Mouse (Mus musculus): ENCODE results near the gene Idnk. TPM values are rescaled to one million over a fixed set of nuclear protein-coding genes. Genes with fewer than 3 reads are reported as not detected.
"Not testable (repeated sequence)": the region's sequence is repeated elsewhere in the genome, so short reads cannot be mapped to it uniquely, and the experiment has no call there.

The Idnk gene
- polyA plus RNA-seq, 1 experiment from 2014 or later, result 26.0 TPM

- ATAC-seq (ENCODE audit: extremely low read depth, insufficient number of reproducible peaks, low FRiP score, low TSS enrichment), result no peak
- no peak overlapping the region for H3K4me2 ChIP-seq
- peaks cover 15% of the 10 kb centered on the region for H3K36me3 ChIP-seq
- no peak overlapping the region for H3K27ac ChIP-seq (replicated peaks)
- no peak overlapping the region for H3K9ac ChIP-seq
- no peaks in the 10 kb centered on the region for H3K27me3 ChIP-seq (replicated peaks)
- WGBS, result 86% methylated on average over 3 of the region's 3 CpGs
- H3K4me1 ChIP-seq, result peaks cover 36% of the 10 kb centered on the region
- H3K9me3 ChIP-seq, result no peaks in the 10 kb centered on the region
- no peak overlapping the region for H3K4me3 ChIP-seq
These were observed 33.2 kb upstream of the Idnk start for GRCm38 (mm10) chr13:58124278-58124677.

DNA sequence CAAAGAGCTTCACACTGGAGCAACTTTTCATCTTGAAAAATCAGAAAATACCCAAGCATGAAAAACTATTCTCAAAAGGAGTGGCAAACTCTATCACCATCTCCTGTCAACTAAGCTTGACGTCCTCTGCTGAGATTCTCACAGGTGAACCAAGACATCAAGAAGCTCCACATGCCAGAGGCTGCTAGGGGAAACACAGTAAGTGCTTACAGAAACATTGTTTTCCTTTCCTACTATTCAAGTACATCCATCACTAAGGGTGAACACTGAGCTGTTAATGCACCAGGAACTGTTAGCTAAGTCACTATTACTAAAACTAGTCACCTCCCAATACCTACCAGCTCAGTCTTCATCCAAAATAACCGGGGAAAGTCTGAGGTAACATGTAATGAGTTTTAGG, 32.5 kb upstream of the Idnk start:
- Histone ChIP-seq H3K36me3 (peaks cover 15% of the 10 kb centered on the region), H3K4me2 (peak overlapping the region; percentile 88), H3K4me1 (peaks cover 43% of the 10 kb centered on the region), H3K27ac (replicated peaks) (no peak overlapping the region), H3K4me3 (no peak overlapping the region), H3K9ac (no peak overlapping the region), H3K9me3 (no peaks in the 10 kb centered on the region), H3K27me3 (replicated peaks) (no peaks in the 10 kb centered on the region)
- ATAC-seq (ENCODE audit: extremely low read depth, insufficient number of reproducible peaks, low FRiP score, low TSS enrichment), result no peak
- WGBS, result 67% methylated on average over 2 of the region's 2 CpGs

DNA sequence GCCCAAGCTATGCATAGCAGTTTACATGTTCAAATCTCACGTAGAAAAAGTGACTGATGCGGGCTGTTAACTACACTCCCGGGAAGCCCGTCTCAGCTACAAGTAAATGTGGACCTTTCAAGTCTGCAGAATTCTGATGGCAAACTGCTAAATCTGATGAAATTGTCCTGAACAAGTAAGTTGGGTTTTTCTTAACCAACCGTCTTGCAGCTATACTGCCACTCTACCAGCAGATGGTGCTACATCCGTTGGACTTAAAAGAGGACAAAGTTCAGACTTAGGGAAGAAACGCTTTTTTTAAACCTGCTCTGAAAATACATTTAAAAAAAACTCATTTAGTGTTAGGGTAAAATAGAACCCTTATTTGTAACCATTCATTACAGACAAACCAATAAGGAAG, 31.3 kb upstream of the Idnk start:
- Histone ChIP-seq H3K27me3 (replicated peaks) (no peaks in the 10 kb centered on the region), H3K4me1 (peaks cover 46% of the 10 kb centered on the region), H3K9me3 (no peaks in the 10 kb centered on the region), H3K27ac (replicated peaks) (peak overlapping the region; percentile 42; the same call in 1 of the 2 replicates), H3K4me3 (peak overlapping the region; percentile 98), H3K4me2 (peak overlapping the region; percentile 88), H3K9ac (peak overlapping the region; percentile 61), H3K36me3 (peaks cover 15% of the 10 kb centered on the region)
- WGBS, result 32% methylated on average over 7 of the region's 7 CpGs
- no peak for ATAC-seq (ENCODE audit: extremely low read depth, insufficient number of reproducible peaks, low FRiP score, low TSS enrichment)

- 1% methylated on average over 87 of the region's 92 CpGs for WGBS
- H3K36me3 ChIP-seq, result peaks cover 15% of the 10 kb centered on the region
- peaks cover 39% of the 10 kb centered on the region for H3K4me1 ChIP-seq
- H3K4me3 ChIP-seq, result peak overlapping the region; percentile 98
- ATAC-seq (ENCODE audit: extremely low read depth, insufficient number of reproducible peaks, low FRiP score, low TSS enrichment), result no peak
- H3K27ac ChIP-seq (replicated peaks), result peak overlapping the region; percentile 97
- H3K27me3 ChIP-seq (replicated peaks), result no peaks in the 10 kb centered on the region
- peak overlapping the region; percentile 88 for H3K4me2 ChIP-seq
- H3K9ac ChIP-seq, result peak overlapping the region; percentile 100
- no peaks in the 10 kb centered on the region for H3K9me3 ChIP-seq
These were observed 30.3 kb upstream of the Idnk start for GRCm38 (mm10) chr13:58126862-58127765.

- Histone ChIP-seq H3K4me1 (peaks cover 39% of the 10 kb centered on the region), H3K27ac (replicated peaks) (peak overlapping the region; percentile 97), H3K36me3 (peaks cover 15% of the 10 kb centered on the region), H3K9ac (peak overlapping the region; percentile 100), H3K27me3 (replicated peaks) (no peaks in the 10 kb centered on the region), H3K9me3 (no peaks in the 10 kb centered on the region), H3K4me2 (peak overlapping the region; percentile 88), H3K4me3 (peak overlapping the region; percentile 98)
- ATAC-seq (ENCODE audit: extremely low read depth, insufficient number of reproducible peaks, low FRiP score, low TSS enrichment), result no peak
- WGBS, result under 1% methylated on average over 81 of the region's 81 CpGs
These were observed 29.6 kb upstream of the Idnk start for GRCm38 (mm10) chr13:58127766-58128361.

- peak; percentile 92 for ATAC-seq (ENCODE audit: extremely low read depth, insufficient number of reproducible peaks, low FRiP score, low TSS enrichment)
- WGBS, result 1% methylated on average over 48 of the region's 62 CpGs
- H3K9me3 ChIP-seq, result no peaks in the 10 kb centered on the region
- H3K27me3 ChIP-seq (replicated peaks), result no peaks in the 10 kb centered on the region
- H3K36me3 ChIP-seq, result peaks cover 15% of the 10 kb centered on the region
- H3K4me1 ChIP-seq, result peaks cover 37% of the 10 kb centered on the region
- H3K27ac ChIP-seq (replicated peaks), result peak within 1 kb of the TSS; percentile 97
- H3K4me2 ChIP-seq, result peak within 1 kb of the TSS; percentile 88
- peak within 1 kb of the TSS; percentile 98 for H3K4me3 ChIP-seq
- H3K9ac ChIP-seq, result peak within 1 kb of the TSS; percentile 100
These were observed 29.1 kb upstream of the Idnk start, which contains the start of gene Hnrnpa0 for GRCm38 (mm10) chr13:58128396-58128767. Gene Hnrnpa0 (minus strand): TSS chr13:58128556.

DNA sequence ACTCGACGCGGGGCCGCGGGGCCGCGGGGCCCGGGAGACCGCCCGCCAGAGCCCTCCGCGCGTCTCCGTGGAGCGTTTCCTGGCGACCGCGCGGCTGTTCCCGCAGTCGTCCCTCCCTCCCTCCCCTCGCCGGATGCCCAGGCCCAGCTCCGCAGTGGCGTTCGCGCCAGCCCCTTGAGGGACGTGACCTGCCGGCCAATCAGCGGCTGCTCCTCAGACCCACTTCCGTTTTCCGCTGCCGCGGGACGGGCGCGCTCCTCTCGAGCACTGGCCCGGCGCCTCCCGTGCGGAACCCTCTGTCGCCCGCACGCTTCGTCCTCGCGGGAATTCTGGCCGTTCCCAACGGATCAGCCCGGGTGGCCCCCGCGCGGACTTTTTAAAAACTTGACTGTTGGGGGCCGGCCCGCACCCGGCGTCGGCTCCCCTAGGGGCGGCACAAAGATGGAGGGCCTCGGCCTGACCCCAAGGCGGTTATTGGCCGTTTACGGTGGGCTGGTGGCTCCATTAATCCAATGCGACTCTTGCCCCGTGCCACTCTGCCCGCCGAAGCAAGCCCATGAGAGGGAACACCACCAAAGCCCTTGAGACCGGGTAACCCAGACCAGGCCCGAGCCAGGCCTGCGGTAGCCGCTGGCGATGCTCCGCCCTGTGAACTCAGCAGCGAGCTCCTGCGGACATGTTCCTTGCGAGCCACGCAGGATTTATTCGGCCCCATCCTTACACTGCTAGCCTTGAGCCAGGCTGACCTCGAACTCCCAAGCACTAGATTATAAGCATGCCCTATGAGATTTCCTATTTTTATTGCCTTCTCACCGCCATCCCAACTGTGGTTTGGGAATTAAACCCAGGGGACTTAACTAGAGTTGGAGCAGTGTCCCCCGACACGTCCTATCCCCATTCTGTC, 28.4 kb upstream of the Idnk start:
- Histone ChIP-seq H3K27ac (replicated peaks) (peak overlapping the region; percentile 97), H3K36me3 (peaks cover 15% of the 10 kb centered on the region), H3K4me2 (peak overlapping the region; percentile 71), H3K4me1 (peaks cover 32% of the 10 kb centered on the region), H3K27me3 (replicated peaks) (no peaks in the 10 kb centered on the region), H3K9ac (peak overlapping the region; percentile 100), H3K4me3 (peak overlapping the region; percentile 98), H3K9me3 (no peaks in the 10 kb centered on the region)
- under 1% methylated on average over 80 of the region's 83 CpGs for WGBS
- peak; percentile 92 for ATAC-seq (ENCODE audit: extremely low read depth, insufficient number of reproducible peaks, low FRiP score, low TSS enrichment)

DNA sequence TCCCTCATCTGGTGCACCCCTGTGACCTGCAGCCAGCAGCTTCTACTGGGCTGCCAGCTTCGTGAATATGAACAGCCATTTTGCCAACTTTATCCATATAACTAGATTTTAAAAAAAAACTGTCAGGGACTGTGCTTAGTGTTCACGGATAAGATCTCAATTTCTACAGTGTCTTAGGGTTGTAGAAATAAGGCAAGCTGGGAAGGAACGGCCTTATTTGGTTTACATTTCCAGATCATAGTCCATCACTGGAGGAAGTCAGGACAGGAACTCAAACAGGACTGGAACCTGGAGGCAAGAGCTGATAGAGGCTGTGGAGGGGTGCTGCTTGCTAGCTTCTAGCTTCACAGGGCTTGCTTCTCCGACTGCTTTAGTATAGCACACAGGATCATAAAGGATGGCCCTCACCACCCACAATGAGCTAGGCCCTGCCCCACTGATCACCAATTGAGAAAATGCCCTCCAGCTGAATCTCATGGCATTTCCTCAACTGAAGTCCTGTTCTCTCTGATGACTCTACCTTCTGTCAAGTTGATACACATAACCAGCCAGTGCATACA, 27.7 kb upstream of the Idnk start:
- H3K4me3 ChIP-seq, result peak overlapping the region; percentile 98
- ATAC-seq (ENCODE audit: extremely low read depth, insufficient number of reproducible peaks, low FRiP score, low TSS enrichment), result no peak
- H3K27ac ChIP-seq (replicated peaks), result peak overlapping the region; percentile 97
- WGBS, result 34% methylated on average over 4 of the region's 4 CpGs
- peaks cover 13% of the 10 kb centered on the region for H3K36me3 ChIP-seq
- H3K4me1 ChIP-seq, result peaks cover 24% of the 10 kb centered on the region
- H3K9ac ChIP-seq, result peak overlapping the region; percentile 100
- H3K27me3 ChIP-seq (replicated peaks), result no peaks in the 10 kb centered on the region
- peak overlapping the region; percentile 71 for H3K4me2 ChIP-seq
- no peaks in the 10 kb centered on the region for H3K9me3 ChIP-seq

GRCm38 (mm10) chr13:58131692-58132091, 25.8 kb upstream of the Idnk start:
- H3K4me2 ChIP-seq, result no peak overlapping the region
- WGBS, result 29% methylated on average over 3 of the region's 3 CpGs
- peaks cover 6% of the 10 kb centered on the region; the same call in 1 of the 2 replicates for H3K9me3 ChIP-seq
- H3K27ac ChIP-seq (replicated peaks), result no peak overlapping the region
- H3K9ac ChIP-seq, result no peak overlapping the region
- peaks cover 10% of the 10 kb centered on the region for H3K4me1 ChIP-seq
- H3K4me3 ChIP-seq, result no peak overlapping the region
- no peak for ATAC-seq (ENCODE audit: extremely low read depth, insufficient number of reproducible peaks, low FRiP score, low TSS enrichment)
- no peaks in the 10 kb centered on the region for H3K27me3 ChIP-seq (replicated peaks)
- 0 out of 2 replicates have a peak, but pooled peaks cover 3% of the 10 kb centered on the region for H3K36me3 ChIP-seq

GRCm38 (mm10) chr13:58146603-58147002, 10.8 kb upstream of the Idnk start:
- WGBS, result 93% methylated on average over 8 of the region's 8 CpGs
- H3K4me3 ChIP-seq; H3K36me3 ChIP-seq; H3K4me2 ChIP-seq; H3K9me3 ChIP-seq; H3K9ac ChIP-seq; H3K27ac ChIP-seq (replicated peaks); ATAC-seq (ENCODE audit: extremely low read depth, insufficient number of reproducible peaks, low FRiP score, low TSS enrichment); H3K27me3 ChIP-seq (replicated peaks): not testable (repeated sequence)
- H3K4me1 ChIP-seq, result peaks cover 13% of the 10 kb centered on the region
